ENCODE assay signal across 39 mouse cellular contexts in genomic region chr11:4012616-4013015, GRCm38 (mm10). TPM values are rescaled to one million over a fixed set of nuclear protein-coding genes. Genes with fewer than 3 reads are reported as not detected.
"Had no signal": no experiment of that assay in that cellular context is flagged by ENCODE, and none has a peak within 500 bp of the region (broad histone marks: within the 10 kb centered on the region; RNA-seq: fewer than 3 reads in every experiment).

No protein-coding gene starts in this region.

- H3K36me3 ChIP-seq: heart, embryonic 13.5 days; heart, embryonic 15.5 days; hindbrain, embryonic 13.5 days; hindbrain, embryonic 15.5 days; kidney, embryonic 15.5 days; limb, embryonic 13.5 days; limb, embryonic 15.5 days; liver, embryonic 13.5 days had no signal

- H3K4me2 ChIP-seq: heart, embryonic 11.5 days; heart, embryonic 13.5 days; heart, embryonic 15.5 days; hindbrain, embryonic 13.5 days; hindbrain, embryonic 15.5 days; kidney, embryonic 15.5 days; limb, embryonic 13.5 days; limb, embryonic 15.5 days; liver, embryonic 13.5 days had no signal

- DNase-seq: gastrocnemius, postnatal 14 days; gastrocnemius, postnatal 36 days; heart, adult 2 months; heart, postnatal 14 days; heart, postnatal 36 days; kidney, adult 11 months; kidney, adult 2 months; kidney, adult 9 months; kidney, postnatal 14 days; kidney, postnatal 36 days; layer of hippocampus, adult 9-11 months; layer of hippocampus, postnatal 36 days; left cerebral cortex, postnatal 4 days; liver, embryonic 13.5 days had no signal

- H3K27ac ChIP-seq: heart, adult 2 months; heart, embryonic 13.5 days; heart, embryonic 15.5 days; hindbrain, embryonic 13.5 days; hindbrain, embryonic 15.5 days; hindbrain, postnatal 0 days; kidney, embryonic 15.5 days; kidney, postnatal 0 days; limb, embryonic 13.5 days; limb, embryonic 15.5 days; liver, embryonic 13.5 days had no signal

- H3K9me3 ChIP-seq: heart, embryonic 15.5 days; hindbrain, embryonic 15.5 days; kidney, embryonic 15.5 days; limb, embryonic 13.5 days; limb, embryonic 15.5 days; liver, embryonic 13.5 days had no signal

- H3K4me3 ChIP-seq: heart, adult 2 months; heart, embryonic 13.5 days; heart, embryonic 15.5 days; hindbrain, embryonic 13.5 days; hindbrain, embryonic 15.5 days; kidney, embryonic 15.5 days; limb, embryonic 13.5 days; limb, embryonic 15.5 days; liver, embryonic 13.5 days had no signal

- H3K9ac ChIP-seq: heart, embryonic 13.5 days; heart, embryonic 15.5 days; hindbrain, embryonic 13.5 days; hindbrain, embryonic 15.5 days; kidney, embryonic 15.5 days; limb, embryonic 13.5 days; limb, embryonic 15.5 days; liver, embryonic 13.5 days had no signal

- ATAC-seq: hindbrain, postnatal 0 days; intestine, embryonic 16.5 days had no signal

- H3K27me3 ChIP-seq: heart, embryonic 13.5 days; heart, embryonic 15.5 days; hindbrain, embryonic 13.5 days; hindbrain, embryonic 15.5 days; kidney, embryonic 15.5 days; limb, embryonic 13.5 days; limb, embryonic 15.5 days; liver, embryonic 13.5 days had no signal

- H3K4me1 ChIP-seq: heart, embryonic 13.5 days; heart, embryonic 15.5 days; hindbrain, embryonic 13.5 days; hindbrain, embryonic 15.5 days; kidney, embryonic 15.5 days; limb, embryonic 13.5 days; limb, embryonic 15.5 days; liver, embryonic 13.5 days had no signal

RNA-seq across cellular contexts. Expression of gene Sec14l4, which starts 18.6 kb away (rescaled TPM):
- total RNA-seq: gastrocnemius, adult 18-20 months; gastrocnemius, adult 8-10 months; gastrocnemius, postnatal 14 days; gastrocnemius, postnatal 36 days; hematopoietic stem cell, adult 5-6 weeks; hindbrain, postnatal 0 days; left cerebral cortex, adult 18-20 months; left cerebral cortex, postnatal 4 days had no signal
- polyA plus RNA-seq: heart, embryonic 11.5 days; heart, embryonic 13.5 days; heart, postnatal 0 days; hindbrain, embryonic 11.5 days; hindbrain, embryonic 13.5 days; hindbrain, embryonic 15.5 days; hindbrain, postnatal 0 days; kidney, embryonic 15.5 days; kidney, postnatal 0 days; limb, embryonic 11.5 days had no signal

RNA-seq across cellular contexts. Expression of gene 4930556J24Rik, which starts 36.0 kb away (rescaled TPM):
- total RNA-seq: gastrocnemius, adult 18-20 months; gastrocnemius, adult 8-10 months; gastrocnemius, postnatal 14 days; gastrocnemius, postnatal 36 days; heart, adult 2 months; heart, postnatal 14 days; heart, postnatal 36 days; hematopoietic stem cell, adult 5-6 weeks; hindbrain, postnatal 0 days; layer of hippocampus, postnatal 14 days; left cerebral cortex, adult 18-20 months; left cerebral cortex, adult 8-10 months; left cerebral cortex, postnatal 25 days; left cerebral cortex, postnatal 4 days had no signal
- polyA plus RNA-seq: gonadal fat pad, adult 2 months; heart, adult 2 months; heart, embryonic 13.5 days; heart, embryonic 15.5 days; heart, postnatal 0 days; hindbrain, embryonic 13.5 days; intestine, embryonic 16.5 days; large intestine, adult 2 months; limb, embryonic 11.5 days; limb, embryonic 15.5 days; liver, adult 2 months; liver, embryonic 13.5 days had no signal

RNA-seq across cellular contexts. Expression of gene Sec14l3, which starts 52.0 kb away (rescaled TPM):
- total RNA-seq: gastrocnemius, adult 18-20 months; gastrocnemius, adult 8-10 months; gastrocnemius, postnatal 14 days; gastrocnemius, postnatal 36 days; heart, adult 2 months; heart, postnatal 36 days; hematopoietic stem cell, adult 5-6 weeks; liver, adult 2 months had no signal
- polyA plus RNA-seq: heart, embryonic 11.5 days; heart, embryonic 13.5 days; hindbrain, embryonic 11.5 days; intestine, embryonic 14.5 days; intestine, embryonic 16.5 days; kidney, embryonic 15.5 days; kidney, postnatal 0 days; large intestine, adult 2 months; limb, embryonic 11.5 days; limb, embryonic 13.5 days; limb, embryonic 15.5 days; liver, adult 2 months; liver, embryonic 13.5 days had no signal
